Mouse (Mus musculus) intestine, postnatal 0 days (tissue): Measurements from ENCODE around the gene Robo2. TPM values are rescaled to one million over a fixed set of nuclear protein-coding genes. Genes with fewer than 3 reads are reported as not detected.

Experiments
- ATAC-seq: fragments of 200-750 bp; cut with Nextera tagmentation; 2 replicates; pipeline ENCODE4 v1.8.0; 2017; ENCODE audit warnings: mild to moderate bottlenecking, moderate TSS enrichment, moderate library complexity
- H3K27ac ChIP-seq: fragments of 300-500 bp; sonication (generic); 2 replicates; pipeline ENCODE4 v1.5.1; 2014; ENCODE audit warnings: mild to moderate bottlenecking, low read depth, low read length, moderate library complexity
- H3K27me3 ChIP-seq: fragments of 300-500 bp; sonication (generic); replicated peaks from 2 replicates; pipeline ENCODE4 v1.6.1; 2014; ENCODE audit warnings: low read length, mixed read lengths; ENCODE audit not compliant: control insufficient read depth, insufficient read depth
- H3K36me3 ChIP-seq: fragments of 300-500 bp; sonication (generic); 2 replicates; pipeline ENCODE4 v1.6.1; 2014; ENCODE audit warnings: mild to moderate bottlenecking, moderate library complexity; ENCODE audit not compliant: control insufficient read depth, insufficient read depth
- H3K4me1 ChIP-seq: fragments of 300-500 bp; sonication (generic); replicated peaks from 2 replicates; pipeline ENCODE4 v1.6.1; 2014; ENCODE audit warnings: antibody characterized with exemption, low read length, mixed read lengths; ENCODE audit not compliant: control insufficient read depth, insufficient read depth
- H3K4me2 ChIP-seq: fragments of 300-500 bp; sonication (generic); replicated peaks from 2 replicates; pipeline ENCODE4 v1.6.1; 2014; ENCODE audit warnings: low read depth, mild to moderate bottlenecking, moderate library complexity
- H3K4me3 ChIP-seq: fragments of 300-500 bp; sonication (generic); 2 replicates; pipeline ENCODE4 v1.5.1; 2014; ENCODE audit warnings: low read depth, low read length
- H3K9ac ChIP-seq: fragments of 300-500 bp; sonication (generic); 2 replicates; pipeline ENCODE4 v1.6.1; 2014; ENCODE audit warnings: mild to moderate bottlenecking, low read depth, low read length
- H3K9me3 ChIP-seq: fragments of 300-500 bp; sonication (generic); 2 replicates; pipeline ENCODE4 v1.6.1; 2016; ENCODE audit warnings: mixed run types; ENCODE audit not compliant: control insufficient read depth
- CTCF ChIP-seq: sonication (generic); IDR thresholded peaks from 2 replicates; pipeline ENCODE4 v1.5.1; 2016; ENCODE audit warnings: low read depth, mild to moderate bottlenecking, control low read depth, antibody characterized with exemption, moderate library complexity
- WGBS: fragments of 180-500 bp; shearing (Covaris S2); extraction: QIAGEN DNeasy Blood & Tissue Kit; methylation state at CpG from one replicate; pipeline ENCODE4 v1.1.7; 2014; 5-methylcytosine and 5-hydroxymethylcytosine counted together
- polyA plus RNA-seq: library from polyadenylated mRNA; unstranded; fragments of >200 nt; fragmentation: Nextera tagmentation; extraction: Ambion mirVana; gene quantifications from 2 replicates; pipeline ENCODE4 v1.2.1, GENCODE M21; 2015

Gene Robo2
- polyA plus RNA-seq, 1 experiment from 2014 or later, result 6.2 TPM

DNA sequence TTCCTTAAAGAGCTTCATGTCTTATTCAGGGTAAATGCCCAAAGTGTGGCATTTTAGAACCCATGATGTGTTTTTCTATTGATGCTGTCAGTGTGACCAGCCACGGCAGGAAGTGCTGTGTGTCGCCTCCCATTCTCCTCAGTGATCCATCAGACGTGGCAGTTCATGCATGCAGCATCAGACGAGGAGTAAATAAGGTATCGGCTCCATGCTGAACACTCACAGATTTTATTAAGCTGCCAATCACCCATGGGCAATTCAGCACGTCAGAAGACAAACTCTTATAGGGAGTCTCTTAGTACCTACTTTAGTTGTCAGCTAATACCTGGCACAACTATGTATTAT, 104.1 kb downstream of the Robo2 start:
- H3K9ac ChIP-seq, result no peak overlapping the region
- H3K4me2 ChIP-seq, result no peak overlapping the region
- no peaks in the 10 kb centered on the region for H3K36me3 ChIP-seq
- WGBS, result 63% methylated on average over 6 of the region's 6 CpGs
- no peaks in the 10 kb centered on the region for H3K4me1 ChIP-seq
- TF ChIP-seq CTCF, result no peak
- no peak for ATAC-seq
- H3K27ac ChIP-seq, result no peak overlapping the region
- no peaks in the 10 kb centered on the region for H3K9me3 ChIP-seq
- no peak overlapping the region for H3K4me3 ChIP-seq
- H3K27me3 ChIP-seq, result no peaks in the 10 kb centered on the region

DNA sequence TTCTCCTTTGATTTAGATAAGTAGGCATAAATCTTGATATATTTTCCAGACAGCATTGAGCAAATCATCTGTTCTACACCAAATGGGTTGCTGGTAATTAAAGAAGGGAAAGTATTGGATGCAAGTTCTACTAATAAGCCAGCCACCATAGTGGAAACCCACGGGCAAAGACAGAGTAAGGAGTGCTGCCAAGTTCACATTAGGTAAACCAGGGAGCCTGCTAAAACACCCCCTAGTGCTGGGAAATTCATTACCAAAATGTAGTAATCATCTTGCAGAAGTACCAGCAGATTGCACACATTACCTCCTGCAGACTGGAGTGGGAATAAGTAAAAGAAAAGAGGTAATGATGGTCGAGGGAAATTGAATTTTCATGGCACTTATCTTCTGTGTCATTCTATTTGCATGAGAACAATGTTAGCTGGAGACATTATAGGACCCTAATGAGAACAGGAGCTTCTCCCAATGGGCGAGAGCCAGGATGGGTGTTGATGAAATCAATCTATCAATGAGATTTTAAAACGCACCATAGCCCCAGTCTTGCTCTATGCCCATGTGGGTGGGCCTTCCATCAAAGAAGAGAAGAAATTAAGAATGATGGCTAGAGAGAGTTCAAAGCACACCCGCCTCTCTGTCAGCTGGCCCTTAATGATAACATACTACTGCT, 104.6 kb downstream of the Robo2 start:
- Histone ChIP-seq H3K36me3 (no peaks in the 10 kb centered on the region), H3K27me3 (no peaks in the 10 kb centered on the region), H3K4me3 (no peak overlapping the region), H3K27ac (no peak overlapping the region), H3K4me1 (no peaks in the 10 kb centered on the region), H3K9ac (no peak overlapping the region), H3K4me2 (no peak overlapping the region), H3K9me3 (no peaks in the 10 kb centered on the region)
- no peak for TF ChIP-seq CTCF
- 69% methylated on average over 5 of the region's 5 CpGs for WGBS
- no peak for ATAC-seq

DNA sequence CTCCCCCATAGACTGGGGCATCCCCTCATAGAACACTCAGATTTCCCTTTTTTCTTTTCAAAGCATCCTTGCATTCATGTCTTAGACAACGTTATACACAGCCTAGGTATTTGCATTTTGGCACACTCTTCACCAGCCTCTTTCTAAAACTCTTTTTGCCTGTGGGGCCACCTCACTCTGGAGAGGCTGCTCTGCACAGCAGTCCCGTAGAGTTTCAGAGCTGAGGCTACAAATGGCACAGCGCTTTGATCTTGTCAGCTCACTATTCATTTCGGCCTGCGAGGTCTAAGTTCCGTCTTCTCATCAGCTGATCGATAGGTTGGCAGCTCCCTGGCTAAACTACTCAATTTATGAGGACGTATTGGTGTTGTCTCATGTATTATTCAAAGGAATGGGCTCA, 123.7 kb downstream of the Robo2 start:
- Histone ChIP-seq H3K27ac (no peak overlapping the region), H3K27me3 (no peaks in the 10 kb centered on the region), H3K9ac (no peak overlapping the region), H3K4me2 (no peak overlapping the region), H3K9me3 (no peaks in the 10 kb centered on the region), H3K4me3 (no peak overlapping the region), H3K4me1 (no peaks in the 10 kb centered on the region), H3K36me3 (no peaks in the 10 kb centered on the region)
- TF ChIP-seq CTCF, result no peak
- ATAC-seq, result no peak
- WGBS, result 85% methylated on average over 8 of the region's 8 CpGs

DNA sequence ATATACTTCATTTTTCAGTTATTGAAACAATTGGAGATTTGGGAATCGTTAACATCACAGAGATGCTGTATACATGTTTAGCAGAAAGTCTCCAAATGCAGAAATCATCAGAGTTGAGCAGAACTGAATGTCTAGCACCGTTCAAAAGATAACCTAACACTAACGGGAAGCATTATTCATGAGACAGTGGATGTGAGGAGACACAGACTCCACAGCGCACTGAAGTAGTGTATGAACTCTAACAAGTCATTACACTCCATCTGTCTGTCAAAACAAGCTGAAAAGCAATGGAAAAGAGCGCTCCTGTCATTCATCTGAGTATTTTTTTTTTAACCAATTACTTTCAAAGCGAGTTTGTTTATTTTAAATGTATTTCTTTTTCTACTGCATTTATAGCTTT, 129.1 kb downstream of the Robo2 start:
- Histone ChIP-seq H3K27me3 (no peaks in the 10 kb centered on the region), H3K4me2 (no peak overlapping the region), H3K36me3 (no peaks in the 10 kb centered on the region), H3K9ac (no peak overlapping the region), H3K27ac (no peak overlapping the region), H3K9me3 (no peaks in the 10 kb centered on the region), H3K4me1 (no peaks in the 10 kb centered on the region), H3K4me3 (no peak overlapping the region)
- ATAC-seq, result no peak
- WGBS, result 69% methylated on average over 6 of the region's 6 CpGs
- no peak for TF ChIP-seq CTCF

DNA sequence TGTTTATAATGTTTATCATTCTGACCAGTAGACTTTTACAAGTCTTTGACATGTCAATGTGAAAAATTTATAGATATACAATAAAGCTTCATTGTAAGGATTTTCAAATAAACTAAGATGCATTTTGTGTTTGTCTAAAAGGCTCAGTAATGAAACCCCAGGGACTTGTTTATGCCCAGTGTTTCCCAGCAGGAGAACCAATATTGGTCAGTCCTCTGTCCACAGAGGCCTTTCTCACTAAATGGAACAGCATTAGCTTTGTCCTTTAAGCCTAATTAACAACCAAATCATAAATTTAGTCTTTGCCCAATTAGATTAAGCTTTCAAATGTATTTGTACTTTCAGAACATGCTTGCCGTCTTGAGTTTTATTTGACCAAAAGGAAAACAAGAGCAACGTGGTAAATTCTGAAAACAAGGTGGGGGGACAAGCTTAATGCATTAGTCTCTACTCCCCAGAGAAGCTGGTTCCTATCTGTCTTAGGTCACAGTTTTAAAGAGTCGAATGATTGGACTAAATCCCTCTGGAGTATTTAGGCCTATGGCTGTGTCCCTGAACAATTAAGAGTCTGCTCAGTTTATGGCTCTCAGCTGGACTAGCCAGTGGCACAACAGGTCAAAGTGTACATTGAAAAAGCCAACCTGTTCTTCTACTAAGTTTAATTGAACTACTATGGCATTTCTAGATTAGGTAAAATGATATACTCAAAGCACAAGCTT, 134.6 kb downstream of the Robo2 start:
- Histone ChIP-seq H3K4me3 (no peak overlapping the region), H3K36me3 (no peaks in the 10 kb centered on the region), H3K9ac (no peak overlapping the region), H3K4me2 (no peak overlapping the region), H3K27ac (no peak overlapping the region), H3K27me3 (no peaks in the 10 kb centered on the region), H3K9me3 (no peaks in the 10 kb centered on the region), H3K4me1 (no peaks in the 10 kb centered on the region)
- WGBS, result 51% methylated on average over 3 of the region's 3 CpGs
- TF ChIP-seq CTCF, result no peak
- ATAC-seq, result no peak

DNA sequence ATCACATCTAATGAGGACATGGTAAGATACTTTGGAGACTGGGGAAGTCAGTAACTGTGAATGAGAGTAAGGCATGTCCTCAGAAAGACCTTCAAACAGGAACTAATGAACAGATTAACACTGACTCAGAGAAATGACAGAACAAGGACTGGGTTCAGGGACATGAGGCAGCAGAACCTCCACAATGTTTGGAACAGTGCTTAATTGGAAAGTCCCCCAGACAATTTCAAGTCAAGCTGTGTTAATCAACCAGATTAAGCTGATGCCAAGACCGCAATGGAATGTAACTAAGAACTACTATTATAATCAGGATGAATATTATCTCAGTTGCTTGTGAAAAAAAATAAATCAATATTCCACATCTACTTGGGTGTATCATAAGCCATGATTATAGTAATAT, 137.0 kb downstream of the Robo2 start:
- H3K27me3 ChIP-seq, result no peaks in the 10 kb centered on the region
- no peaks in the 10 kb centered on the region for H3K36me3 ChIP-seq
- no peak overlapping the region for H3K4me3 ChIP-seq
- no peak overlapping the region for H3K27ac ChIP-seq
- H3K9ac ChIP-seq, result no peak overlapping the region
- no peak for TF ChIP-seq CTCF
- H3K9me3 ChIP-seq, result no peaks in the 10 kb centered on the region
- no peak overlapping the region for H3K4me2 ChIP-seq
- H3K4me1 ChIP-seq, result no peaks in the 10 kb centered on the region
- WGBS, result 80% methylated on average over 1 of the region's 1 CpGs
- no peak for ATAC-seq

DNA sequence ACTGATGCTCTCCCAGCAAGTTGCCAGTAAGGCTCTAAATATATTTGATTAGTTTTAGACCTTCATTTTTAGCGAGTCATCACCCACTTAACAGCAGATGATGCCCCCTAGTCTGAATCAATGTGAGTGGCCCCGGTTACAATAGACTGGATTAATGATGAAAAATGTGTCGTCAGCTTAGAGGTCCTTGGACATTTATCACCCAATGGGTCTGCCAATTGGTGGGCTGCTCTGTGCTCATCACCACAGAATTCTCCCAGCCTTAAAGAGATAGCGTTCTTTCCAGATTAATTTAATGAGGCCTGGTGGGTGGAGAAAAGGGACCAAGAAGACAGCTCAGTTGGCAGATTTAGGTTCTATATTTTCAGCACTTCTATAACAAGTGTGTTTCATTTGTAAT, 138.6 kb downstream of the Robo2 start:
- Histone ChIP-seq H3K36me3 (no peaks in the 10 kb centered on the region), H3K9ac (no peak overlapping the region), H3K4me3 (no peak overlapping the region), H3K9me3 (no peaks in the 10 kb centered on the region), H3K4me2 (no peak overlapping the region), H3K27ac (no peak overlapping the region), H3K4me1 (no peaks in the 10 kb centered on the region), H3K27me3 (no peaks in the 10 kb centered on the region)
- TF ChIP-seq CTCF, result no peak
- no peak for ATAC-seq
- WGBS, result 67% methylated on average over 4 of the region's 4 CpGs
